Mouse (Mus musculus): ENCODE results near the gene Zmiz1. TPM values are rescaled to one million over a fixed set of nuclear protein-coding genes. Genes with fewer than 3 reads are reported as not detected.

Zmiz1 gene
- polyA plus RNA-seq, 1 experiment from 2014 or later: 57.5 TPM

DNA sequence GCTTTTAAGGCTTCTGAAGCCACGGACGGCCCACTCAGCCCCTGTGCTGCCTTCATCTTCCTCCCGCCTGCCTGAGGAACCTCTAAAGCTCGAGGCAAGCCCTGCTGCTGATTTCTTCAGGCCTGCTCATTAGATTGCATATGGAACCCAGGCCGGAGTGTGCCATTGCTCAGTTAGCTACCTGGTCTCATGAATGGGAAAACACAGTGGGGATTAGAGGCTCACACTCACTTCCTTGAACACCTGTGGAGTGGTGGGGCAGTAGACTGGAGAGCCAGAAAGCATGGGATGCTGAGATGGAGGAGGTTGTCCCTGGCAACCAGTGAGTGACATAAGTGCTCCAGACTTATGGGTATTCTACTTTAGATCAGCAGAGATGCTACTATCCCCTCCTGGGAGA is 19.3 kb downstream of the Zmiz1 start:
- WGBS: 48% methylated on average over 5 of the region's 5 CpGs
- no peak overlapping the region for H3K4me2 ChIP-seq (replicated peaks)

DNA sequence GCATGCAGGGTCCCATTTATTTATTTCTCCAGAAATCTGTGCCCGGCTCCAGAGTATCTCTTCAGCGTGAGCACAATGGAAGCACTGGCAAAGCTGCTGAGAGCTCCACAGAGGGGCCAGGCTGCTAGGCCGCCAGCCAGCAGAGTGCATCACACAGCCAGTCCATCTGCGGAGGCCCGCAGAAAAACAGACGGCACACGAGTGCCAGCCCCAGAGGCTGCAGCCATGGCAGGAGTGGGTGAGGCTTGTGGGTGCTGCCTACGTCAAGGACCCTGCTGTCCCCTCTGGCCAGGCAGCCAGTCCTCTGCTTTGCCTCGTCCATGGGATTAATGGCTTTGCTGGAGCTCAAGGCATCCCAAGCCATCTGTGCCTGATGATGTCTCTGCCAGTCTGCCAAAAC is 19.8 kb downstream of the Zmiz1 start:
- Histone ChIP-seq H3K4me2 (replicated peaks) (no peak overlapping the region), H3K4me3 (no peak overlapping the region)
- ATAC-seq (replicated peaks): peak; percentile 85

More for the DNA sequence above, 19.3 kb downstream of the Zmiz1 start:
- ATAC-seq (replicated peaks): peak; percentile 26; the same call in 1 of the 2 replicates
- H3K9ac ChIP-seq (replicated peaks): peak overlapping the region; percentile 18; the same call in 1 of the 2 replicates
- no peaks in the 10 kb centered on the region for H3K27me3 ChIP-seq
- H3K27ac ChIP-seq (replicated peaks): peak overlapping the region; percentile 90
- peaks cover 99% of the 10 kb centered on the region for H3K4me1 ChIP-seq
- H3K36me3 ChIP-seq: no peaks in the 10 kb centered on the region
- H3K9me3 ChIP-seq: no peaks in the 10 kb centered on the region
- H3K4me3 ChIP-seq: no peak overlapping the region

DNA sequence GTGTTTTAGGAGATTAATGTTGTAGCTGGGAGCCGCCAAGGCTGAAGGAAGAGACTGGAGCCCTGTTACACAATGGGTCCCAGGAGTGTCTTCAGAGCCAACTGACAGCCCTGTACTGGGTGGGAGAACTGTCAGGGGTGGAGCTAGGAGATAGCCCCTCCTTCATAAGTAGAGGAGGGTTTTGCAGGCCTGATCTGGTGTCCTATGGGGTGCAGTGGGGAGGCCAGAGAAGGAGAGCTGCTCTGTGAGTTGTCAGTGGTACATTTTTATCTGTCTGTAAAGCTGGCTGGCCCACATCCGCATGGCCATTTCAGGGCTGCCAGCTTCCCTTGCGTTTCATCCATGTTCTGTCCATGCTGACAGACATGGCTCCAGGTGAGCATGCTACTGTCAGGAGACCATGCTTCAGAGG is 20.9 kb downstream of the Zmiz1 start:
- H3K36me3 ChIP-seq: no peaks in the 10 kb centered on the region
- H3K4me1 ChIP-seq: peaks cover 98% of the 10 kb centered on the region
- peak overlapping the region; percentile 90 for H3K27ac ChIP-seq (replicated peaks)
- H3K27me3 ChIP-seq: no peaks in the 10 kb centered on the region
- H3K9me3 ChIP-seq: no peaks in the 10 kb centered on the region
- no peak overlapping the region for H3K4me3 ChIP-seq
- no peak for ATAC-seq (replicated peaks)
- no peak overlapping the region for H3K4me2 ChIP-seq (replicated peaks)
- H3K9ac ChIP-seq (replicated peaks): no peak overlapping the region
- WGBS: 81% methylated on average over 3 of the region's 3 CpGs

More for the DNA sequence above, 19.8 kb downstream of the Zmiz1 start:
- H3K36me3 ChIP-seq: no peaks in the 10 kb centered on the region
- peaks cover 99% of the 10 kb centered on the region for H3K4me1 ChIP-seq
- H3K9me3 ChIP-seq: no peaks in the 10 kb centered on the region
- H3K9ac ChIP-seq (replicated peaks): peak overlapping the region; percentile 18; the same call in 1 of the 2 replicates
- peak overlapping the region; percentile 90 for H3K27ac ChIP-seq (replicated peaks)
- WGBS: 31% methylated on average over 9 of the region's 9 CpGs
- H3K27me3 ChIP-seq: no peaks in the 10 kb centered on the region

DNA sequence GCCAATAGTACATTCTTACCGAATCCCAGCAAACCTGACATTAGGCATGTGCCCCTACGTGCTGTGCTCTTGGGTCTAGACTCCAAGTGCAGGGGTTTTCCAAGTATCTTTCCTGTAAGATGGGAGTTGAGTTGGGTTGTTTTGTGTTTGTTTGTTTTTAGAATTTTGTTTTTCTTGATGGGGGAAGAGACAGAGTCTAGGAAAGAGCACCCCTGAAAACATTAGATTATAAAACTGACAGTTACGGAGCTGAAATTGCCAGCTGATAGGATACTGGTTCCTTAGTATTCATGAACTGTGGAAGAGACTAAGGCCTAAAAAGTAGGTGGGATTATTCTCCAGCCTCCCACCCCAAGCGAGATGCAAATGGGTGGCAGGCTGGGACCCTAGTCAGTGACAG is 21.5 kb downstream of the Zmiz1 start:
- ATAC-seq (replicated peaks): no peak
- no peaks in the 10 kb centered on the region for H3K36me3 ChIP-seq
- H3K4me2 ChIP-seq (replicated peaks): no peak overlapping the region
- no peaks in the 10 kb centered on the region for H3K9me3 ChIP-seq
- H3K9ac ChIP-seq (replicated peaks): no peak overlapping the region
- WGBS: 80% methylated on average over 4 of the region's 4 CpGs
- H3K27ac ChIP-seq (replicated peaks): peak overlapping the region; percentile 90
- peaks cover 97% of the 10 kb centered on the region for H3K4me1 ChIP-seq
- H3K27me3 ChIP-seq: no peaks in the 10 kb centered on the region
- no peak overlapping the region for H3K4me3 ChIP-seq

DNA sequence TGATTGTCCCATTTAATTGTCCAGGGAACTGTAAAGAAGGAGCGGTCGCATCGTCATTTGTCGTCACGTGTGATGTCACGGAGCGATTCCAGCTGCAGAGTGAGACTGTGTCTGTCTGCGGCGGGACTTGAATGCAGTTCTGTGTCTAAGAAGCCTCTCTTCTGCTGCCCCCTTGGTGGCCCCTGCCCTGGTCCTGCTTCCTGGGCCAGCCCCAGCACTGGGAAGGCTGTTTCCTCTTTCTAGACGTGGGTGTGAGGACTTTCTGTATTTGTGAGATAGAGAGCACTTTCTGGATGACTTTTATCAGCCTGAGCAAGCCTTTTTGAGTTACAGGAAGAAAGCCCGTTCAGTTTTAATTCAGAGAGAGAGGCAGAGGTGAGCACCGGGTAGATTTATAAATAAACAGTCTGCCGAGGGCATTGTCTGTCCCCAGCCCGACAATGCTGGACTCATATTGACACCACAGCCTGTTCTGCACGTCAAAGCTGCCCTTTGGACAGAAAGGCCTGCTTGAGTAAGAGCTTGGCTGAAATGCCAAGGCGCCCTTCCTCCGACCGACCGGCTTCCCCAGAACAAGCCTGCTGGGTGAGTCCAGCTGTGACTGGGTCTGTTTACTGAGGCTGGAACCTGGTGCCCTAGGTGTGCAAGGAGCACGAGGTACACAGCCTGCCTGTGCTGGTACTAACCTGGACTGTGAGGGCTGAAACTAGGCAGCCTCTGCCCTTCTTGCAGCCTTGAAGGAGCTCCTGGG is 22.1 kb downstream of the Zmiz1 start:
- no peaks in the 10 kb centered on the region for H3K36me3 ChIP-seq
- H3K4me2 ChIP-seq (replicated peaks): no peak overlapping the region
- H3K27me3 ChIP-seq: no peaks in the 10 kb centered on the region
- no peak for ATAC-seq (replicated peaks)
- peaks cover 94% of the 10 kb centered on the region for H3K4me1 ChIP-seq
- no peak overlapping the region for H3K4me3 ChIP-seq
- peak overlapping the region; percentile 67 for H3K27ac ChIP-seq (replicated peaks)
- WGBS: 55% methylated on average over 20 of the region's 20 CpGs
- H3K9me3 ChIP-seq: no peaks in the 10 kb centered on the region
- H3K9ac ChIP-seq (replicated peaks): no peak overlapping the region

DNA sequence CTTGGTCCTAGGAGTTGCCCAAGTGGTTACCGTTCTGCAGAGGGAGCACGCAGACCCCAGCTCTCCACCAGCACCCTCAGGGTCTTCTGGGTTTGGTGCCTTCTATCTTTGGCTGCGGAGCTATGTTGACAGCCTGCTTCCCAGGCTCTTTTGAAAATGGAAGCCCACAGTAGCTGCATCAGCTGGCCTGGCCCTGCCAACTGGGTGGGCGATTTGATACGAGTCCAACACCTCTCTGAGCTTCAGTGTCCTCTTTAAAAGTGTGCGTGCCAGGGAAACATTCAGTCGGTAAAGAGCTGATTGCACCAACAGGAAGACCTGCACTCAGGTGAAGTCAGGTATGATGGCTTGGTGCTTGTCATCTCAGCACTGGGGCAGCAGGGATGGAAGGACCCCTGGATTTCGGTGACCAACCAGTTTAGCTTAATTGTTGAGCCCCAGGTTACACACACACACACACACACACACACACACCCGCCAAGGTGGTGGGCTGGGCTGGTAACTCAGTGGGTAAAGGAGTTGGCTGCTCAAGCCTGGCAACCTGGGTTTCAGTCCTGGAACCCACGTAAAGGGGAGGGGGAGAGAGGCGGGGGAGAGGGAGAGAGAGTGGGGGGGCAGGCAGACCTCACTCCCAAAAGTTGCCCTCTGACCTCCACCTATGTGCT is 22.8 kb downstream of the Zmiz1 start:
- peaks cover 94% of the 10 kb centered on the region for H3K4me1 ChIP-seq
- no peaks in the 10 kb centered on the region for H3K9me3 ChIP-seq
- H3K36me3 ChIP-seq: no peaks in the 10 kb centered on the region
- no peak overlapping the region for H3K9ac ChIP-seq (replicated peaks)
- H3K27ac ChIP-seq (replicated peaks): peak overlapping the region; percentile 67
- no peaks in the 10 kb centered on the region for H3K27me3 ChIP-seq
- WGBS: 74% methylated on average over 11 of the region's 11 CpGs
- ATAC-seq (replicated peaks): no peak
- H3K4me3 ChIP-seq: no peak overlapping the region
- no peak overlapping the region for H3K4me2 ChIP-seq (replicated peaks)

DNA sequence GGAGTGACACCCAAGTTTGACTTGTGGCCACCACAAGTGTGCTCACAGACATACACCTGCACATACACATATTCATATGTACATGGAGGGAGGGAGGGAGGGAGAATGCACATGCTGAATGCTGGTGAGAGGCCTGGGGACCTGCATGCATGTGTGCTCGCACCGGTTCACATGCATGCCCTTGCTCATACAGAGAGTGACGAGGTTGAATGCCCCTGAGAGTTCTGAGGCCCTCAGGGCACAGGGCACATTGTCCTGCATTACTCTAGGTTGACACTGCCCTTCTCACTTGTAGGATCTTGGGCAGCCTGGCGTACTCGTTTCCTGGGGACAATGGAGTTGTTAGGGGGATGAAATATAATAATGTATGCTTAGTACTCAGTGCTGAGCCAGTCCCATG is 23.4 kb downstream of the Zmiz1 start:
- 55% methylated on average over 5 of the region's 5 CpGs for WGBS
- H3K27me3 ChIP-seq: no peaks in the 10 kb centered on the region
- H3K9ac ChIP-seq (replicated peaks): no peak overlapping the region
- H3K4me3 ChIP-seq: no peak overlapping the region
- no peaks in the 10 kb centered on the region for H3K9me3 ChIP-seq
- no peak for ATAC-seq (replicated peaks)
- H3K4me2 ChIP-seq (replicated peaks): no peak overlapping the region
- no peak overlapping the region for H3K27ac ChIP-seq (replicated peaks)
- peaks cover 94% of the 10 kb centered on the region for H3K4me1 ChIP-seq
- no peaks in the 10 kb centered on the region for H3K36me3 ChIP-seq

DNA sequence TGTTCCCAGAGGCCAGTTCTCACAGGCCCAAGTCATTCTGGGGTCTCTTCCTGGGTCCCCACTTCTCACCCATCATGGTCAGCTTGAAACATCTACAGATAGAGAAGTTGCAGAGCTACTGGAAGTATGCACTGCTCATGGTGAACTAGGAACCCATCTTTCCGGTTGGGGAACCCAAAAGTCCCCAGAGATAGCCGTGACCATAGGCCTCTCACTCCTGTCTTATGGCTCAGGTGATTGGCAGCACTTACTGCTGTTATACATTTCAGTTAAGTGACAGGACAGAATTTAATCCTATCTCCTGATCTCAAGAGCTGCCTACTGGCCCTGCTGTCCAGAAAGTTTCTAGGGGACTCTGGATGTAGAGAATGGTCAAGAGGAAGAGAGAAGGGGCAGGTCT is 24.3 kb downstream of the Zmiz1 start:
- no peak overlapping the region for H3K27ac ChIP-seq (replicated peaks)
- H3K4me2 ChIP-seq (replicated peaks): no peak overlapping the region
- no peaks in the 10 kb centered on the region for H3K9me3 ChIP-seq
- H3K36me3 ChIP-seq: no peaks in the 10 kb centered on the region
- H3K4me1 ChIP-seq: peaks cover 94% of the 10 kb centered on the region
- no peak for ATAC-seq (replicated peaks)
- no peaks in the 10 kb centered on the region for H3K27me3 ChIP-seq
- H3K4me3 ChIP-seq: no peak overlapping the region
- 96% methylated on average over 2 of the region's 2 CpGs for WGBS
- no peak overlapping the region for H3K9ac ChIP-seq (replicated peaks)

DNA sequence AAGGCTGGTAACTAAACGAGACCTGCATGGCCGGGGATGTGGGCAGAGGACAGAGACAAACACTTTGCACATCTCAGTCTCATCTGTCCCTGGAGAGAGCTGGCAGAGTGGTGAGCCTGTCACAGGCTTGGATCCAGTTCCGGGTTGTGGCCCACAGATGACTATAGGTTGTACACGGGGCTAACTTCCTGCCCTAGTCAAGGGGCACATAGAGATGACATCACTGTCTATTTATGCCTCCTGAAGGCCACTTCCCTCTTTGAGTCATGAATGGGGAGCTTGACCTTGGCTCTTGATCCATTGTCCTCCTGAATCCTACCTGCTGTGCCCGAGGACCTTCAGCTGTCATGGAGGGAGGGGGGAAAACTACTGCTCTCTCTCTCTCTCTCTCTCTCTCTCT is 25.1 kb downstream of the Zmiz1 start:
- Histone ChIP-seq H3K4me2 (replicated peaks) (no peak overlapping the region), H3K9me3 (no peaks in the 10 kb centered on the region), H3K27ac (replicated peaks) (no peak overlapping the region), H3K4me3 (no peak overlapping the region), H3K27me3 (no peaks in the 10 kb centered on the region), H3K36me3 (no peaks in the 10 kb centered on the region), H3K4me1 (peaks cover 92% of the 10 kb centered on the region), H3K9ac (replicated peaks) (no peak overlapping the region)
- no peak for ATAC-seq (replicated peaks)
- WGBS: 32% methylated on average over 5 of the region's 5 CpGs

DNA sequence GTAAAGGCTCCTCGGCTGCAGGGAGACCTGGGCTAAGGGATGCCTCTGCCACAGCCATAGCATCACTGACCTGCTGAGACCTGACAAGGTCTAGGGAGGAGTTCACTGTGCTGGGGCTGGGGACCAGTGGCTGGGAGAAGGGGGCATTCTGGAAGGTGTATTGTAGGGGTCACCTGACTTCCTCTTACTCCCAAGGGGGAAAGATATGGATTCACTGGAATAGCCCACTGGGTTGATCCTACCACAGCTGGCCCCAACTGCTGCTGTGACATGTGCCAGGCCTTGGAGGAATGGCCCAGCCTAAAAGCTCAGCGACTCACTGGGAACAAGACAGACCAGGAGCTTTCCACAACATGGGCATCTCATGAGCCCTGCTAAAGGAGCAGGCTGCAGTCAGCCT is 27.2 kb downstream of the Zmiz1 start:
- ATAC-seq (replicated peaks): no peak
- H3K4me3 ChIP-seq: no peak overlapping the region
- no peaks in the 10 kb centered on the region for H3K27me3 ChIP-seq
- H3K36me3 ChIP-seq: no peaks in the 10 kb centered on the region
- H3K27ac ChIP-seq (replicated peaks): no peak overlapping the region
- WGBS: 90% methylated on average over 2 of the region's 2 CpGs
- no peak overlapping the region for H3K4me2 ChIP-seq (replicated peaks)
- H3K4me1 ChIP-seq: peaks cover 90% of the 10 kb centered on the region
- H3K9me3 ChIP-seq: no peaks in the 10 kb centered on the region
- no peak overlapping the region for H3K9ac ChIP-seq (replicated peaks)

DNA sequence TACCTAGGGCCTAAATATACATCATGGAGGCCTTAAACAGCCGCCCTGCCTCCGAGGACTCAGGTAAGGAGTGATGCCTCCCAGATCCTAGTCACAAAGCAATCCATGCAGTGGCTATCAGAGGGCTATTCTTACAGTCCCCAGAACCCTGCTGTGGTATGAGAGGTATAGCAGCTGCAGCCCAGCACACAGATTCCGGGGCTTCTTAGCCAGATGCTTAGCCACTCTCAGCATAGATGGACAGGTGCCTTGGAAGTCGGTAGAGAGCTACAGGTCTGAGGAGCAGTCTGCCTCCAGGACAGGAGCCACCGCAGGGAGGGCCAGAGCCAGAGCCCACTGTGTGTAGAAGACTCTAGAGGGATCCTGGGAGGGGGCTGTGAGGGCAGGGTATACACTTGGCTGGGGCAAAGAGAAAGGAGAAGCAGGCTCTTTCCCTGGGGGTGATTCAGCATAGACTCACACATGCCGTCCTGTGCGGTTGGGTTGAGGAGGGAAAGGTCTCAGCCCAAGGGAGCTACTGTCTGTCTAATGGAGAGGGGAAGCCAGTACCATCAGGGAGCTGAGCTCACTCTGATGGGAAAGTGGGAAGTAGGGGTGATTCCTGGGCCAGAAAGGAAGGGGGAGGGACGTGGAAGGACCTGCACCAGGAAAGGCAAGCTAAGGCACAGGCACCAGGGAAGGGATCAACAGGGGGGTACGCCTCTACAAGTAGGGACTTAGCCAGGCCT is 27.9 kb downstream of the Zmiz1 start:
- H3K9ac ChIP-seq (replicated peaks): no peak overlapping the region
- WGBS: 77% methylated on average over 9 of the region's 9 CpGs
- no peak overlapping the region for H3K4me2 ChIP-seq (replicated peaks)
- no peaks in the 10 kb centered on the region for H3K9me3 ChIP-seq
- no peak overlapping the region for H3K4me3 ChIP-seq
- H3K27ac ChIP-seq (replicated peaks): 0 out of 2 replicates have a peak overlapping the region, but pooled peaks have one; percentile 2
- no peaks in the 10 kb centered on the region for H3K27me3 ChIP-seq
- H3K36me3 ChIP-seq: no peaks in the 10 kb centered on the region
- H3K4me1 ChIP-seq: peaks cover 88% of the 10 kb centered on the region
- no peak for ATAC-seq (replicated peaks)

DNA sequence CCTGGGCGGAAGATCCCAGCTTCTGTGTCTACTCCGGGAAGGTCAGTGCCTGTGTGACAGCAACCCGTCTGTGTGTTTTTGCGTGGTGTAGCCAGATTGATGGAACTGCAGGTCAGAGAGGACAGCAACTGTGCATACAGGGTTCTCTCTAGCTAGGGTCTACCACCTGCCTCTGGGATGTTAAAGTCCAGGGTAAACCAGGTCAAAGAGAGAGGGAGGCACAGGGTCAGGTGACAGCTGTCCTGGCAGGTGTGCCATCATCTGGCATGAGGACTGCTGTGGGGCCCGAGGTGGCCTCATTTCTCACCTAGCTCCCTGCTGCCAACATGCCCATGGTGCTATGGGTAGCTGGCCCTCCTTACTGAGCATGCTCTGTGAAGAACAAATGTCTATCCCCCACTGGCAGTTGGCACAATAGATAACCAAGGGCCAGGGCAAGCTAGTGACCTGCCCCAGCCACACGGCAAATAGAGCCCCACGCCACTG is 28.5 kb downstream of the Zmiz1 start:
- H3K4me2 ChIP-seq (replicated peaks): no peak overlapping the region
- H3K27ac ChIP-seq (replicated peaks): 0 out of 2 replicates have a peak overlapping the region, but pooled peaks have one; percentile 2
- H3K4me3 ChIP-seq: no peak overlapping the region
- H3K9me3 ChIP-seq: no peaks in the 10 kb centered on the region
- ATAC-seq (replicated peaks): no peak
- WGBS: 78% methylated on average over 7 of the region's 7 CpGs
- H3K36me3 ChIP-seq: no peaks in the 10 kb centered on the region
- no peaks in the 10 kb centered on the region for H3K27me3 ChIP-seq
- peaks cover 88% of the 10 kb centered on the region for H3K4me1 ChIP-seq
- H3K9ac ChIP-seq (replicated peaks): no peak overlapping the region
